Mouse (Mus musculus) bone marrow, adult 2 months (tissue): Measurements from ENCODE around the gene Phlpp2. TPM values are rescaled to one million over a fixed set of nuclear protein-coding genes. Genes with fewer than 3 reads are reported as not detected.

Experiments used
- H3K27ac ChIP-seq: fragments of 200-500 bp; 2 replicates; pipeline ENCODE4 v1.5.1; 2012; ENCODE audit warnings: low read depth, mild to moderate bottlenecking, control low read depth, inconsistent platforms, low read length; ENCODE audit not compliant: control insufficient read depth, poor library complexity, insufficient read depth
- H3K4me1 ChIP-seq: fragments of 200-500 bp; 2 replicates; pipeline ENCODE4 v1.6.1; 2011; ENCODE audit warnings: low read length; ENCODE audit not compliant: control insufficient read depth, insufficient read depth
- H3K4me3 ChIP-seq: fragments of 200-500 bp; replicated peaks from 2 replicates; pipeline ENCODE3; 2011; ENCODE audit warnings: mild to moderate bottlenecking, low read depth, low read length, control low read depth; ENCODE audit not compliant: control insufficient read depth
- CTCF ChIP-seq: fragments of 200-500 bp; IDR thresholded peaks from 2 replicates; pipeline ENCODE4 v1.5.1; 2011; ENCODE audit warnings: low read length, control low read depth; ENCODE audit not compliant: control insufficient read depth, insufficient read depth
- POLR2A ChIP-seq: fragments of 200-500 bp; IDR thresholded peaks from 2 replicates; pipeline ENCODE4 v1.6.1; 2011; ENCODE audit warnings: low read depth, mild to moderate bottlenecking, control low read depth, low read length, borderline replicate concordance; ENCODE audit not compliant: control insufficient read depth
- WGBS: fragments of 180-500 bp; shearing (Covaris S2); methylation state at CpG from one replicate; pipeline ENCODE4 v1.1.7; 2018; 5-methylcytosine and 5-hydroxymethylcytosine counted together
- polyA plus RNA-seq: library from polyadenylated mRNA; stranded (reverse); fragments of >200 nt; gene quantifications from 2 replicates; pipeline ENCODE4 v1.2.4, GENCODE M21; 2011; ENCODE audit warnings: low replicate concordance; ENCODE audit not compliant: missing spikeins, insufficient read depth, insufficient read length

Phlpp2 gene
- polyA plus RNA-seq, 1 experiment = 10.8 TPM

DNA sequence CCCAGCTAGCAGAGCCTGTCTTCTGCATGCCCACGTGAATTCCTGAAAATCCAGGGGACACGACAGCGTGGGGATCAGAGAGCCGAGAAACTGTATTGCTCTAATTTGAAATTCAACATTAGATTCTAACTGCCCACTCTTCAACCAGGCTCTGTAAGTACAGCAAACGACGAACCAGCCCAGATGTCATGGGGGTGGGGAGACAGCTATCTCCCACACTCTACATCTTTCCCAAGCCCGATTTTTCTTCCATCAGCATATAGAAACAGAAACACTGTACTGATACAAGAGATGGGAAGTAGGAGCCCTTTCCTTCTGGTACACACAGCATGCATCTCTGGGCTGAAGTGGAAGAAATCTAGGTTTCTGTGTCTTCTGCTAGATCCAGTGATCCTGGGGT is 83.8 kb downstream of the Phlpp2 start:
- WGBS = 79% methylated on average over 7 of the region's 7 CpGs
- no peaks in the 10 kb centered on the region for H3K4me1 ChIP-seq
- H3K4me3 ChIP-seq = no peak overlapping the region
- TF ChIP-seq POLR2A = no peak
- no peak for TF ChIP-seq CTCF
- no peak overlapping the region for H3K27ac ChIP-seq

DNA sequence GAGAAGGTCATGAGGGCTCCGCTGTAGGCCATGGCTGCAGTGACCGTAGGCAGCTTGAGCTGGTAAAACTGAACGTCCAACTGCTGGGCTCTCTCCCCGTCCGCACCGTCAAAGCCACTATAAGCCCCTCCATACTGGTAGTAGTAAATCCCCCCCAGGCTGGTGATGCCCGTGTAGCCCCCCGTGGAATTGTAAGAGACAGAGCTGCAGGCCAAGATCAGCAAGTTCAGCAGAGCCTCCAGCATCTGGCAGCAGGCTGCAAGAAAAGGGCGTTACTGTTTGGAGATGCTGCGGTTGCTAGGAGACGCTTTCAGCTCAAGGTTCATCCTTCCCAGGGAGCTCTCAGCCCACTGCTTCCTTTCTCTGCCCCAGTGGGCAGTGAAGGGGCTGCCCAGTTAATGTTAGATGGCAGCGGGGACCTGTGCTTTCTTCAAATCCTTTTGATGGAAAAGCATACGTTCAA is 86.2 kb downstream of the Phlpp2 start:
- whole genome bisulfite sequencing = 77% methylated on average over 13 of the region's 13 CpGs

DNA sequence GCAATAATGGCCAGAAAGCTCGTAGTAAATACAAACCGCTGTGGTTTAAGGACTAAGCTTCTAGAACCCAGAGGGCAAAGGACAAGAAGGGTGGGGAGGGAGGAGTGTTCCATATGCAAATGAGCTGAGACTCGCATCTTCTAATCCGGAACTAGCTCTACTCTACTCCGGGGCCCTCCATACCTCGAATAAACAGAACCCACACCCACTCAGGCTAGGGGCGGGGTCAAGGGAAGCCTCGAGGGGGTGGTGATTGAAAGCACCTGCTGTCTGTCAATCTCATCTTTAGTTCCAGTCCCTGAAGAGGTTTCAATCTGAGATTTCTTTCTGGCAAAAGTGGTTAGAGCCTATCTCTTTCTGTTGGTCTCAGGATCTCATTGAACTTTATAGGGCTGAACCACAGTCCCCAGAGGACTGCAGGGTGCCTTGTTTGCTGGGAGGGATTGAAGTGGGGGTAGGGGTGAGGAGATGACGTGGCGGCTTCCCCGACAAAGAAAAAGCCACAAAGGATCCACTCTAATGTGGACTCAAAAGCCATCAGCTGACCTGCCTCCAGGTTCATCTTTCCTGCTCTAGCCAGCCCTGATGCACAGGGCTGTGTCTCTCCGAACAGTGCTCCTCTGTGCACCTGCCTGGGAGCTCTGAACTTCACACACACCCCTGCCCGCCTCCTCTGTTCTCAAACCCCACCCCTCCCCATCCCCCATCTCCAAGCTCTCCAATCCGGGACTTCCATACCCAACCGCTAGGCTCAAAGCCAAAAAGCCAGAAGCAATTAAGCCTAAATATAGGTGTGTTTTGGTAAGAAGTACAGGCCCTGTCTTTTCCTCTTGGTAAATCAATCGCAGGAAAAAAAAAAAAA is 89.1 kb downstream of the Phlpp2 start:
- H3K4me3 ChIP-seq = no peak overlapping the region
- no peak overlapping the region for H3K27ac ChIP-seq
- WGBS = 37% methylated on average over 16 of the region's 16 CpGs
- no peaks in the 10 kb centered on the region for H3K4me1 ChIP-seq
- TF ChIP-seq CTCF = no peak
- no peak for TF ChIP-seq POLR2A

More for the DNA sequence above, 86.2 kb downstream of the Phlpp2 start:
- H3K4me1 ChIP-seq = no peaks in the 10 kb centered on the region
- no peak overlapping the region for H3K27ac ChIP-seq
- TF ChIP-seq CTCF = no peak
- TF ChIP-seq POLR2A = no peak
- H3K4me3 ChIP-seq = no peak overlapping the region

DNA sequence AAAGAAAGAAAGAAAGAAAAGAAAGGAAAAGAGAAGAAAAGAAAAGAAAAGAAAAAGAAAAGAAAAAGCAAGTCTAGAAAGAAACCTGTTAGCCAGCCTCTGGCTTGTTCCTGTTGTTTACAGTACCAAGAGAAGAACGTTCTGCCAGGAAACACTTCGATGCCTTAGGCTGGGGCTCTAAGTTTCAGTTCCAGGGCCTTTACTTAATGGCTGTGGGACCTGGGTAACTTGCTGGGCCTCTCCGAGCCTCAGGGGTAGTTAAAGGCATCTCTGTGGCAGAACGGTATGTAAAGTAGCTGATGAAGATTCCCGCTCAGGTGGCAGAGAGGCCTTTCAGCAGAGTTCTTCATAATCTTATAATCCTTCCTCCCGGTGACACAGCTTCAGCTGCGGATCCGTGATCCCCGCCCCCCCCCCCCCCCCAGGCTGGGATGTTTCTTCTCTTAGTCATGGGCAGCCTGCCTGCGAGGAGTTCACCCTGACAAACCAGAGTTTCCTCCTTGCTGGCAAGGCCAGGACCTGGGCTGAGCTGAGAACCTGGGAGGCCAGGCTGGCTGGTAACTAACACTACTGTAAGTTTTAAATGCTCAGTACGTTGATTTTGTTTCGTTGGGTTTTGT is 89.8 kb downstream of the Phlpp2 start:
- Histone ChIP-seq H3K27ac (no peak overlapping the region), H3K4me3 (no peak overlapping the region), H3K4me1 (no peaks in the 10 kb centered on the region)
- WGBS = 59% methylated on average over 12 of the region's 12 CpGs
- TF ChIP-seq CTCF (no peak), POLR2A (no peak)

DNA sequence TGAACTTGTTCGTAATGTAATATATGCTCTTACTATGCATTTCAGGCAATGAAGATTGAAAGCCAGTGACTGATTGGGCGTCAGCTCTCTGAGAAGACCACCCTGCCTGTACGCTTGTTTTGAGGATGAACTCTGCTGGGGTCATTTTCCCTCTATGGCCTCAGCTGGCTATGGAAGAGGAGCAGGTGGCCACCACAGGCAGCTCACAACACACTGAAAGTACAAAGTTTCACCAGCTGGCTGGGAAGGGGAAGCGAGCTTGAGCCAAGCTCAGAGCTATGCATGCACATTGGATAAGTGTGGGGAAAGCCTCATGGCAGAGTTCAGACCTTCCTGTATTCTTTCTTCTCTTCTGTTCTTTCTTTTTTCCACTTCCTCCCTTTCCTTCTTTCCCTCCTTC is 90.8 kb downstream of the Phlpp2 start:
- WGBS = 67% methylated on average over 4 of the region's 4 CpGs
- Histone ChIP-seq H3K4me1 (no peaks in the 10 kb centered on the region), H3K27ac (no peak overlapping the region), H3K4me3 (no peak overlapping the region)
- TF ChIP-seq POLR2A (no peak), CTCF (no peak)

DNA sequence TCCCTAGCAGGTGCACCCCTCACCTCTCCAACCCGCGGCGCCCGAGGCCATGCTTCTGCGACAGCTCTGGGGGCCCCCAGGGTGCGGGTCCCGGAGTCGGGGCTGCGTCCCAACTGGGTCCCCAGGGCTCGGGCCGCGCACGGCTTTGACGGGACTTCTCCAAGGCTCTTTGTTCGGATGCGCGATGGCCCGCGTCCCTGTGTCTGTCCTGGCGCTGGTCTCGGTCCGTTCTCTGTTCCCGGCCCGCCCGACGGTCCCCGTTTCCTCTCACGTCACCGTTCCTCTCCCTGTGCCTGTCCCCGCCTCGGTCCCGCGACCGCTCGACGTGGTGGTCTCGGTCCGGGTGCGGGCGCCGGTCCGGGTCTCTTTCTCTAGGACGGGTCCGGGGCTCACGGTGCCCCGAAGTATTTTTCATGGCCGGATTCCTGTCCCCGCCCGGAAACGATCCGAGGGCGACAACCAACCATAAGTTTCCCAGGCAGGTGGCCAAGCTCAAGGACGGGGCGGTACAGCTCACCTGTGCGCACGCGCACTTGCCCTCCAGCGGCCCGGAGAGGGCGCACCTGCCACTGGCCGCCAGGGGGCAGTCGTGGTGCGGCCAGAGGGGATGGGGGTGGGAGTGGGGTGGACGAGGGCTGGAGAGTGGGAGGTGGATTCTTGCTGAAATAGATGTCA is 93.5 kb downstream of the Phlpp2 start, which contains the start of gene Marveld3:
TSS of gene Marveld3 (minus strand) at position 511 of the 675 bp plus-strand sequence.
- Histone ChIP-seq H3K27ac (no peak within 1 kb of the TSS), H3K4me3 (no peak within 1 kb of the TSS)
- WGBS = 6% methylated on average over 64 of the region's 64 CpGs

DNA sequence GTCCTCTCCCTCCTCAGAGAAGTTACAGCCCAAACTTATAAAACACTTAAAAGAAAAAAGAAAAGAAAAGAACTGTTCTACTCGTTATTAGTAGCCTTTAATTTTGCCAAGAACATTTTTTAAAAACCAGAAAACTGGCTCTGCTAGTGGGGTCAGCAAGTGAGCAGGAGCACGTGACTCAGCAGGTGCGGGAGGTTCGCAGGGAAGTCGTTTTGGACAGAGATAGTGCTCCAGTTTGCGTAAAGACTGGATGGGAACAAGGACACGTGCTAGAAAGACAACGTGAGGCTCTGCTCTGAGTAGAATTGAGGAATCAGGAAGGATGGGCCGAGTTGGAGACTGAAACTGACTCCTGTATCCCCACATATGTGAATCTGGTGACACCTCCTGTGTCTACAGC is 94.6 kb downstream of the Phlpp2 start:
- Histone ChIP-seq H3K4me3 (no peak overlapping the region), H3K27ac (no peak overlapping the region), H3K4me1 (no peaks in the 10 kb centered on the region)
- TF ChIP-seq POLR2A = no peak
- no peak for TF ChIP-seq CTCF
- WGBS = 60% methylated on average over 9 of the region's 9 CpGs

More for the DNA sequence above, 93.5 kb downstream of the Phlpp2 start, which contains the start of gene Marveld3:
- no peak for TF ChIP-seq POLR2A
- TF ChIP-seq CTCF = peak; percentile 54; the same call in 1 of the 2 replicates
- H3K4me1 ChIP-seq = no peaks in the 10 kb centered on the region

DNA sequence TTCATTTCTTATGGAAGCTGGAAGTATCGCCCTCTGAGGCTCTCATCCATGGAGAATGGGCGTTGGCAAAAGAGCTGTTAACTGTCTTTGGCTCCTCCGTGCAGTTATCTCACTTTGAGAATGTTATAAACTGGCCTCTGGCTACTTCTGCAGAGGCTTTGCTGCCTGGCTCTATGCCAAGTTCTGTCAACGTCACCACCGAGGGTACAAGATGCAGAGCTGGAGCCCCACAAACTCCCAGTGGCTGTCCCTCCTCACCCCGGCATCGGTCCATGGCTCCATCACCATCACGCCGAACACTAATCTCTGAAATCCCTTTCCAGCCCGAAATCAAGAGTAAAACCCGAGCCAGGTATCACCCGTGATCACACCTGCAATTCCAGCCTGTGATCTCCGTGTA is 95.1 kb downstream of the Phlpp2 start:
- no peak overlapping the region for H3K27ac ChIP-seq
- 68% methylated on average over 13 of the region's 13 CpGs for WGBS
- TF ChIP-seq CTCF = no peak
- no peak for TF ChIP-seq POLR2A
- no peak overlapping the region for H3K4me3 ChIP-seq
- H3K4me1 ChIP-seq = no peaks in the 10 kb centered on the region
